Mouse (Mus musculus) gastrocnemius, postnatal 4 days (tissue): ENCODE results near the gene Loxl1. TPM values are rescaled to one million over a fixed set of nuclear protein-coding genes. Genes with fewer than 3 reads are reported as not detected.

Source experiments
- DNase-seq, 2 experiments: peaks; one replicate each; pipeline ENCODE4 v3.0.0; 2021 to 2022; ENCODE audit warnings: low spot score in 2 of 2, mixed read lengths in 2 of 2
- long read RNA-seq, 2 experiments: library from polyadenylated mRNA; stranded (forward); transcript quantifications; one replicate each; pipeline ENCODE4 v2.0.0; 2021
- total RNA-seq, 2 experiments: library from RNA; stranded (reverse); gene quantifications; 2 replicates each; pipeline ENCODE4 v1.2.3; 2021

Loxl1 gene
- 10 to 100 TPM; 95.5 to 95.9 TPM for total RNA-seq
- long read RNA-seq, experiment 1, transcript Loxl1-201 (7 exons, 3,297 nt) = major isoform, 78 of 86 reads
- long read RNA-seq, experiment 1, partial matches to known transcripts = 5 of 86 reads
- long read RNA-seq, experiment 1, other reads (novel, unspliced or antisense) = 3 of 86 reads
- long read RNA-seq, experiment 2, transcript Loxl1-201 (7 exons, 3,297 nt) = major isoform, 103 of 113 reads
- long read RNA-seq, experiment 2, partial matches to known transcripts = 5 of 113 reads
- long read RNA-seq, experiment 2, other reads (novel, unspliced or antisense) = 5 of 113 reads

GRCm38 (mm10) chr9:58312944-58313359 lies at the start of gene Loxl1:
TSS of gene Loxl1 (minus strand) at chr9:58313186.
- DNase-seq = peak; percentile 45 to 77

GRCm38 (mm10) chr9:58361956-58362355 lies 49.0 kb upstream of the Loxl1 start:
- no peak for DNase-seq

GRCm38 (mm10) chr9:58361373-58361772 lies 48.4 kb upstream of the Loxl1 start:
- DNase-seq = no peak

- no peak for DNase-seq
These were observed 42.5 kb upstream of the Loxl1 start for GRCm38 (mm10) chr9:58355262-58356050.

- no peak for DNase-seq
These were observed 41.7 kb upstream of the Loxl1 start for GRCm38 (mm10) chr9:58354701-58355100.

GRCm38 (mm10) chr9:58353224-58353623 lies 40.2 kb upstream of the Loxl1 start:
- no peak for DNase-seq

GRCm38 (mm10) chr9:58347795-58348194 lies 34.8 kb upstream of the Loxl1 start:
- no peak for DNase-seq

GRCm38 (mm10) chr9:58346498-58346897 lies 33.5 kb upstream of the Loxl1 start:
- DNase-seq = no peak

GRCm38 (mm10) chr9:58345963-58346362 lies 33.0 kb upstream of the Loxl1 start:
- no peak for DNase-seq

GRCm38 (mm10) chr9:58341795-58342194 lies 28.8 kb upstream of the Loxl1 start:
- DNase-seq = no peak

GRCm38 (mm10) chr9:58336650-58337281 lies 23.8 kb upstream of the Loxl1 start:
- DNase-seq = no peak

GRCm38 (mm10) chr9:58331276-58331675 lies 18.3 kb upstream of the Loxl1 start:
- no peak for DNase-seq

GRCm38 (mm10) chr9:58330293-58330692 lies 17.3 kb upstream of the Loxl1 start:
- DNase-seq = peak in 1 of 2 experiments; percentile 59

GRCm38 (mm10) chr9:58327382-58327781 lies 14.4 kb upstream of the Loxl1 start:
- no peak for DNase-seq

- DNase-seq = no peak
These were observed 13.6 kb upstream of the Loxl1 start for GRCm38 (mm10) chr9:58326477-58327180.

GRCm38 (mm10) chr9:58321681-58322080 lies 8.7 kb upstream of the Loxl1 start:
- DNase-seq = no peak

GRCm38 (mm10) chr9:58318317-58318716 lies 5.3 kb upstream of the Loxl1 start:
- DNase-seq = peak in 1 of 2 experiments; percentile 7

GRCm38 (mm10) chr9:58317381-58317780 lies 4.4 kb upstream of the Loxl1 start:
- no peak for DNase-seq

GRCm38 (mm10) chr9:58316784-58317183 lies 3.8 kb upstream of the Loxl1 start:
- DNase-seq = peak in 1 of 2 experiments; percentile 25

- no peak for DNase-seq
These were observed 2.9 kb upstream of the Loxl1 start for GRCm38 (mm10) chr9:58315850-58316249.

GRCm38 (mm10) chr9:58314682-58315360 lies 1.8 kb upstream of the Loxl1 start:
- peak in 1 of 2 experiments; percentile 60 for DNase-seq
